Mouse (Mus musculus): ENCODE data around the gene Ppp1r12b.

The Ppp1r12b gene

GRCm38 (mm10) chr1:134715092-134715491 is 240.7 kb downstream of the Ppp1r12b start:
- no peak for DNase-seq (ENCODE audit: low read depth)

DNA sequence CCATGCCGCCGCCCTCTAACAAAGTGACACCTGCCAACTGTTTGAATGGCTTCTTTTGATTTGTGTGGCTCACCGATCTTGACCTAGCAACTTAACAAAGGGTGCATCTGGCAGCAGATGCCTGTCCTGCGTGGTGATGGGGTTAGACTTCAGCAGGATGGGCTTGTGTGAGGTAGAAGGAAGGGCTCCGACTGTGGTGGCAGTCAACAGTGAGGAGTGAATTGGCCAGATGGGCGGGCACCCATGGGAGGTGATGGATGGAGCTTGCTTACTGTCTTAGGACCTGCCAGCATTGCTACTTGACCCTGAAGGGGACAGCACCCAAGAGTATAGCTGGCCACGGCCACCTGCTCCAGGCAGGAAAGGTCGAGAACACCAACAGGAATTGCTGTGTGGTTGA is 241.6 kb downstream of the Ppp1r12b start:
- no peak for DNase-seq (ENCODE audit: low read depth)

GRCm38 (mm10) chr1:134713421-134713969 is 242.2 kb downstream of the Ppp1r12b start:
- no peak for DNase-seq (ENCODE audit: low read depth)

GRCm38 (mm10) chr1:134712781-134713299 is 242.9 kb downstream of the Ppp1r12b start:
- DNase-seq (ENCODE audit: low read depth) = no peak

DNA sequence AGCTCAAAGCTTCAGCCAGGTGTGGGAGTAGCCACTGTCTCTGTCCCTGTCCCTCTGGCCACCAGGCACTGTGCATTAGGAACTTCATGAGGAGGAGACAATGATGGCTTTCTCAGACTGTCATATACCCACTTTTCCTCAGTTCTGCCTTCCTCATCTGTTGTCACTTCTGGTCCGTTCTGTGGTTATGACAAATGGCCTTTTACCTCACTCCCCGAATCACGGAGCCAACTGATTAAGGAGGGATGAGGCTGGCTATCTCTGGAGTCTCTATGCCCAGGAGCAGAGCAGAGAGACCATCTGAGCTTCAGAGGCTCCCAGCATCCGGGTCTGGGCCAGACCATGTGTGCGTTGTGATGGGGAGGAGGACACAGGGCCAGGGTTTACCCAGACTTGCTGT is 244.1 kb downstream of the Ppp1r12b start:
- DNase-seq (ENCODE audit: low read depth) = no peak

DNA sequence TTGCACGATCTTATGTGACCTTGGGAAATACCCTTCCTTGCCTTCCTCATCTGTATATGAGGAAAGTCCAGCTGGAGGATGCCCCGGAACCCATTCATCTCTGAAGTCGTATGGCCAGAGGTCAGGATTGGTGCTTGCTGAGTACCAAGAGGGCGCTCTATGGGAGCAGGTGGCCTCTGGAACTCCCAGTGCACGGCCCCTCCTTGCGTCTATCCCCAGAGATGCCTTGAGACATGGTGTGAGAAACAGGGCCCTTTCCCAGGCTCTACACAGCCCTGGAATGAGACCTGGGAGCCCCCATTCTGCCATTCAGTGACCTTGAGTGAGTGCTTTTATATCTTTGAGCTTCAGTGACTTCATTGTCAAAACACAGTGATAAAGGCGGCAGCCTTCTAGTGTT is 244.7 kb downstream of the Ppp1r12b start:
- DNase-seq (ENCODE audit: low read depth) = no peak

DNA sequence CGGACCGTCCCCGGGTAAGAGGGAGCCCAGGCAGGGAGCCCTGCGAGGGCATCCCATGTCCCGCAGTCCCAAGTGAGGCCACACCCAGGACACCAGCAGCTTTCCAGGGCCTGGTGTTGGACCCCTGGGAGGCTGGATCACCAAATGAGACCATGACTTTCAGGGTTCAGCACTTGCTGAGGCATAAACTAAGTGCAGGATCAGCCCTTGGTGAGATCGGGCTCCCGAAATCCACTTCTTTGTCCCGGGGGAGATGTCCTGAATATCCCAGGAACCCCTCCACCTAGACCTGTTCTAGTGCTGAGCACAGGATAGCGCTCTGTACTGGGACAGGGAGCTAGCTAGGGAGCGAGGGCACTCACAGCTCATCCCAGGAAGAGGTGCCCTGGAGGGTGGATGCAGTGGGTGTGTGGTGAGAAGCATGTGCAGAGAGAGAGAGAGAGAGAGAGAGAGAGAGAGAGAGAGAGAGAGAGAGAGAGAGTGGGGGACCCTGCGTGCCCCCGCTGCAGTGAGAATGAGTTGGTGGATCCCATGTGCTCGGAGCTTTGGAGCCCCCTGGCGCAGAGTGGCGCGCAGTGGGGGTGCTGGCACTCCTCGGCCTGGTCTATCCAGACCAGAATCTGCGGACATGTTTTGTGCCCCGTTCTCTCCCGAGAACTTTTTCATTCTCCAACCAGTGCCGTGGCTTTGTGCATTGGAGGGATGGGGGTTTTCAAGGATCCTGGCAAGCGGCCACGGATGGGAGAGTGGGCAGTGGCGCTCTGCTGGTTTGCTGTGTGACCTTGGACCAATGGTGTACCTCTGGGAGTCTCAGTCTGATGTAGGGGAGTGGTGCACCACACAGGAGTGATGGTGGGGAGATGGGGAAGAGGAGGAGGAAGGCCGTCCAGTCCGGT is 246.1 kb downstream of the Ppp1r12b start:
- DNase-seq (ENCODE audit: low read depth) = no peak

- no peak for DNase-seq (ENCODE audit: low read depth)
Measured at GRCm38 (mm10) chr1:134708801-134709385, 246.8 kb downstream of the Ppp1r12b start.

- no peak for DNase-seq (ENCODE audit: low read depth)
Measured at GRCm38 (mm10) chr1:134708274-134708673, 247.5 kb downstream of the Ppp1r12b start.

- no peak for DNase-seq (ENCODE audit: low read depth)
Measured at GRCm38 (mm10) chr1:134707516-134707915, 248.2 kb downstream of the Ppp1r12b start.

DNA sequence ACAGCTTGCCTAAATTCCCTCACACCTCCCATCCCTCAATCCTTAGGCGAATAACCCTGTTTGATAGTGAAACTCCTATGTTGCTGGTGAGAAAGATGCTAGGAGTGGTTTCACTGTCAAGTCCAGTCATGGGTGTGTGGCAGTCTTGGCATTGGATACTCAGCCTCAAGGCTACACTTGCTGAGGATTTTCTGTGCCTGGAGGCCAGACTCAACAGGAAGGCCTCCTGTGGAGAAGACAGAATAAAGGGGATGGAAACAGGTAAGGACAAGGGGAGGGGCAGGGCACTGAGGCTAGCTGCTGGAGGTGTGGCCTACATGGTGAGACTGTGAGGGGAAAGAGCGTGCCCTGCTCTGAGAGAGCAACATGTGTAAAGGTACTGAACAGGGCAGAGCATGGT is 249.2 kb downstream of the Ppp1r12b start:
- no peak for DNase-seq (ENCODE audit: low read depth)
